Mouse (Mus musculus): ENCODE measurements at regions not wholly inside any gene's neighbourhood (a gene's known extent, or its start where the extent isn't known, plus 50 kb on each side); places are given as distances from the start of the nearest gene placed in this dataset.

DNA sequence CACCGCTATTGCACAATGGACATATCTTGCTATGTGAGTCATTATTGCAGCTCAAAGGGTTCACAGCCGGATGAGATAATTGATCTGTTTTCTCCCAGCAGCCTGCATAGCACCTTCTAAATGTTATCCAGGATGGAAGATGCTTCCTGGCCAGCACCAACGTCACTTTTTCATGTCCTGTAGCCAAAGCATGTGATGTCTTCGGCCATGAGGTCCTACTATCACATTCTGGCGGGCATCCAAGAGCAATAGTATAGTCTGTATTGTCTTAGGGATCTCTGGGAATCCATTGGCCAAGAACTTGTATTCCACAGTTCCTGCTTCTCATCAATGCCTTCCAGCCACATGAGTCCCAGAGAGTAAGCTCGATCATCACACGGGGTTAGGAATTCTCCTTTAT is 70.6 kb downstream of the Npy start:
- no peak for DNase-seq

- no peak for DNase-seq
These were observed 76.6 kb downstream of the Npy start for GRCm38 (mm10) chr6:49899146-49899545.

DNA sequence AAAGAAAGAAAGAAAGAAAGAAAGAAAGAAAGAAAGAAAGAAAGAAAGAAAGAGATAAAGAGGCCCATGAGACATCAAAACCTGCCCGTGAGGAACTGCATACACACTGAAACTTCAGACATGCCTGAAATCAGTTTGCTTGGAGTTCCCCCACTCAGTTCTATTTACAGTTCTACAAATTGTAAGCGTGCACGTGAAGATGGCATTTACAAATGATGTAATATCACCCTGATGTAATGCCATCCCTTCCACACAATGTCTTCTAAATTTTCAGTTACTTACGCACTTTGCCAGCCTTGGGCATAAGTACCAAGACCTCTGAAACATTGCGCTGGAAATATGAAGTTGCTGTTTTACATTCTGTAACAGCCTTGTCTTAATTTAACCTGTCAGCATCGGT is 79.0 kb downstream of the Npy start:
- no peak for DNase-seq

DNA sequence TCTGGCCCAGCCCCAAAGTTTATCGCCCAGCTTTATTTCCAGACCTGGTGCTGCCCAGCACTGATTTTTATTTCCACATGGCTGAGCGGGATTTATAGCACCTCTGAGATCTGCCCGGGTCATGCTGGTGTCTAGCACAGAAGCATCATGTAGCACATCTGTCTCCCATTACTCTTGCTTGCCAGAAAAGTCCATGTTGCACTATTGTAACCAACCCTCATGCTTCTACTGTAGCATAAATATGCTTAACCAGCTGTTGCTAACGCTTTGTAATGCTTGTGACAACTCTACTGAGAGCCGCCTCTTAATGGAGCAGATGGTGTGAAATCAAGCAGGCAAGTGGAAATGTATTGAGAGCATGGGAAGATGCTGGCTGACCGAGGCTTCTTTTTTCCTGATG is 81.5 kb downstream of the Npy start:
- DNase-seq = no peak

GRCm38 (mm10) chr6:49906456-49906855 is 83.9 kb downstream of the Npy start:
- no peak for DNase-seq

DNA sequence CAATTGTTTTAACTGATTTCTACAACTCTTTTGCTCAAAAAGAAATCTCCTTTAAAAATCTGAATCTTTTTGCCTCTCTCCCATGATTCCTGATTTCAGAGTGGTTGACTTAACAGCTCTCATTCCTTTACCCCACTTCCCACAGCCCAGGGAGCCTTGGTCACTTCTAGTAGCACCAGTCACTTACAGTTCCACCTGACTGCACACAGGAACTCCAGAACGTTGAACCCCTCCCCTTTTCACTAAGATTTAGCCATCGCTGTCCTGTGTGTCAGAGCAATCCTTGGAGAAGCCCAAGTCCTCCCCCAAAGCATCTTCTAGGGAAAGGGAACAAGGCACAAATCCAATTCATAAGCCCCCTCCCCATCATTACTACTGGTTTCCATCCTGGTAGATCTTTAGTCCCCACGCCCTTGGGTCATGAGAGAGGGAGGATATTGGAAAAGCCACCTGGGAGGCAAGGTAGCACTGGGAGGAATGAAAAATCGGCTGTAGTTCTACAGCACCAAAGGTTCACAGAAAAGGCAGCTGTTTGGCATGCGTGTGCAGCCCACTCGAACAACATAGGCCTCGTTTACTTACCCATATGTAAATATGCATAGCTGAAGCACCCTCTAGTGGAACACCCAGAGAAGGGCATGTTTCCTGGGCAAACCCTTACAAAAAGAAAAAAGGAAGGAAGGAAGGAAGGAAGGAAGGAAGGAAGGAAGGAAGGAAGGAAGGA is 96.7 kb downstream of the Npy start:
- DNase-seq = no peak

GRCm38 (mm10) chr6:49919813-49920170 is 97.3 kb downstream of the Npy start:
- no peak for DNase-seq

DNA sequence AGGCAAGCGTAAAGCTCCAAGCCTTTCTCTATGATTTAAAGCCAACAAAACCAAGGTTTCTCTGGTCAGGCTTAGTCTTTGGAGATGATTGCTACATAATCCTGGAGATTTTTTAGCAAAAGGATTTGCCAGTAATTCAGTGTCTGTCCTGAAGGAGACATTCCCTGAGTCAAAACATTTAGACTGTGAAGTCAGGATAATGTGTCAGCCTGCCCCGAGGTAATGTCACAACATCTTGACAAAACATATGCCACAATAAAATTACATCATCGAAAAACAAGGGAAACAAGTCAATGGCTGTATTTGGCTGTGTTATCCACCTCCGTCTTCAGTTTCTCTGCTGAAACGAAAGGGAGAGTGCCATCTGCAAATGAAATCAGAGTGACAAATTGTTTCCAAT is 101.8 kb downstream of the Npy start:
- no peak for DNase-seq

- no peak for DNase-seq
These were observed 105.6 kb downstream of the Npy start for GRCm38 (mm10) chr6:49928075-49928474.

GRCm38 (mm10) chr6:49930104-49930503 is 107.6 kb downstream of the Npy start:
- no peak for DNase-seq

DNA sequence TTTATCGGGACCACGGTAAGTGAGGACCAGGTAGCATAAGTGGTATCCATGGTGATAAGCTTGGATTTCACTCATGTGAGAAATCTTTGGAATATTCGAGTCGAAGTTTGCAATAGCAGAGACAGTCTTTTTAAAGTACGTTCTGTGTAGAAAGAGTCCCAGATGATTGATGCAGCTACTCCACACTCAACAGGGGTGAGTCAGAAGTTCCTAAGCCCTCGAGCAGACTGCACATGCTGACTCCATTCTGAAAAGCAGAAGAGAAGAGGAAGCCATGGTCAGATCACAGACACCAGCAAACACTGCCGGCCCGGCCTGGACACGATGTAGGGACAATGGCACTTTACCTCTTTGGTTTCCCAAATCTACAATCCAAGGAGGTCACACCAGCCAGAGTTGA is 120.6 kb downstream of the Npy start:
- no peak for DNase-seq

- DNase-seq = no peak
These were observed 136.4 kb downstream of the Npy start for GRCm38 (mm10) chr6:49958891-49959290.

GRCm38 (mm10) chr6:49961166-49961565 is 138.7 kb downstream of the Npy start:
- DNase-seq = no peak

DNA sequence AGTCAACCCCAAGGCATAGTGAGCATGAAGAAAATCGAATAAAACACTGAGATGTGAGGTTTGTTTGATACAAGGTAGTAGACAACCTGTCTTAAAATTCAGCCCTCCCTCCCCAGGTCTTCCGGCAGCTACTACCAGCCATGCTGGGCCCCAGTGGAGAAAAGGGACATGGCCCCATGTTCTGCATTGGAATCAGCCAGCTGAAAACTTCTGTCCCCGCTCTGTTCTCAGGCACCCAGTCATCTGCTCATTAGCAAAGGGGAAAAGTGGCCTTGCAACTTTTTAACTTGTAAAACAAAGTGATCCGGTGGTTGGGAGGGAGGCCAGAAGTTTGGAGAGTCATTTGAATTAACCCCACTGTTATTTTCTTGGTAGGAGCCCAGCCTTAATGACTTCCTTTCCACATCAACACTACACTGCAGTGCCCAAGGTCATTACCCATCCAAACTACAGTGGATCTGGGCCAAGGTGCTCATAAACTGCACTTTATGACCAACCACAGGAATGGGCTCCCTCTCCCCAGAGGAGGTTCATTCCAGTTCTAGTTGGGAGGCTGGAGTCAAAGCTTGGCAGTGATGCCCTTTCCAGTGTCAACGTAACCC is 143.5 kb downstream of the Npy start:
- no peak for DNase-seq

- DNase-seq = no peak
These were observed 143.5 kb upstream of the Mpp6 start for GRCm38 (mm10) chr6:49966555-49966954.

DNA sequence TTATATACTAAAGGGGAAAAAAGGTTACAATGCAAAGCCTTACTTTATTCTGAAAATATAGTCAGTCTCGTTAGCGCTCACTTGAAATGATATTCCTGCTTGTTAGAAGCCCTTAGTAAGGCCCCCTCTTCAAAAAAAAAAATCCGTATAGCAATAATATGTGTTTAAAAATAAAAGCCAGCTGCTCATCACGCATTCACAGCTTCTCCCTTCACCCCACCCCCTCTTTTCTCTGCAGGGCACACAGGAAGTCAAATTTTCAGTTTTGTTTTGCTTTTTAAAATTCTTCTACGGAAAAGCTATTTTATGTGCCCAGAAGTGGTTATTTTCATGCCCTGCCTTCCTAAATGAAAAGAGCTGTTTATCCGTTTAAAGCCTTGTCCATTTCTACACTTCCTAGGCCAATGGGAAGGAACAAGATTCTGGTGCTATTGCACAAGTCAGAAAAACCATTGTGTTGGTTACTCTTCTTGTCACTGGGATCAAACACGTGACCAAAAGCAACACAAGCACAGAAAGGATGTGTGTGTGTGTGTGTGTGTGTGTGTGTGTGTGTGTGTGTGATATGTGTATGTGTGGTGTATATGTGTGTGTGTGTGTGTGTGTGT is 136.7 kb upstream of the Mpp6 start:
- no peak for DNase-seq

- no peak for DNase-seq
These were observed 132.3 kb upstream of the Mpp6 start for GRCm38 (mm10) chr6:49977783-49978182.

DNA sequence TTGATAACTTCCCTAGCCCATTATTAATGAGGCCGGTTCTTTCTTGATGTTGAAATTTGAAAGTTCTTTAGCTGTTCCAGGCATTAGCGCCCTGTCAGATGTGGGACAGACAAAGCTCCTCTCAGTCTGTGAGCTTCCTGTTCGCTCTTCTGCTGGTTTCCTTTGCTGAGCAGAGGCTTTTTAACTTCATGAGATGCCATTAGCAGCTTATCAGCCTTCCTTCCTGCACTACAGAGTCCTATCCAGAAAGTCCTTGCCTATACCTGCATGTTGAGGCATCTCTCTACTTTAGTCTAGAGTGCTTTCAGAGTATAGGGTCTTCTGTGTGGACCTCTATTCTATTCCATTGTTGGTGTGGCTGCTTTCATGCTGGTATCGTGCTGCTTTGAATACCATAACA is 126.3 kb upstream of the Mpp6 start:
- DNase-seq = no peak

GRCm38 (mm10) chr6:49985127-49985526 is 124.9 kb upstream of the Mpp6 start:
- DNase-seq = no peak

GRCm38 (mm10) chr6:49987141-49987540 is 122.9 kb upstream of the Mpp6 start:
- DNase-seq = no peak

DNA sequence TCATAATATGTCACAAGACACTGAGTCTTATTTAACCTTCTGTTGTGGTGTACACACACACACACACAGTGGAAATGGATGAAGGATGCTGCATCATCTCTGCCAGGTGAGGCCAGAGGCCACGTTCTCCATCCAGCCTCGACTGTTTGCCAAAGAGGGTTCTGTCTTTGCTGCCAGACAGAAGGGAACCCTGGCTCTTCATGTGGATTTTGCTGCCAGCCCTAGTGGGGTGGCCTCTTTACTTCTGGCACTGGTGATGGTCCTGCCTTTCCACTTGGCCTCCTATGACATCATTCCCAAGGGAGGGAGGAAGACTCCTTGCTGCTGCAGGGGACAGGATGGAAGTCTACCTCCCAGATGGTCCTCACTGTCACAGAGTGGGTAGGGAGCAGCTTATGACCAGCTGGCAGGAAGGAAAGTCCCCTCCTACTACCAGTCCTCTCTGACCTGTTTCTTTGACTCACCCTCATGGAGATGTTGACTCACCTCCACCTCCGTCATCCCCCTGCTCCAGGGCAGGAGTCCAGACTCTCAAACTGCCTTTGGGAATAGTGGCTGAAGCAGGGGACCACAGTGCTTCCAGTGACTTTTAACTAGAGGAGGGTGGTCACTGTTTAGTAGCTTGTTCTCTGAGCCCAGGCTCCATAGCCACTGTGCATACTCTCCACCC is 122.4 kb upstream of the Mpp6 start:
- no peak for DNase-seq

GRCm38 (mm10) chr6:49989585-49990521 is 120.2 kb upstream of the Mpp6 start:
- DNase-seq = no peak
